Mouse (Mus musculus) small intestine, adult 2 months (tissue): ENCODE results near the gene Lpcat4.

ENCODE experiments used
- CTCF ChIP-seq: fragments of 200-500 bp; IDR thresholded peaks from 2 replicates; pipeline ENCODE4 v1.5.1; 2012; ENCODE audit warnings: low read depth, mild to moderate bottlenecking, control low read depth, inconsistent platforms, low read length, moderate library complexity, mixed read lengths; ENCODE audit not compliant: insufficient replicate concordance, insufficient read length; ENCODE audit errors: extremely low read depth
- POLR2A ChIP-seq: fragments of 200-500 bp; IDR thresholded peaks from 2 replicates; pipeline ENCODE4 v1.6.1; 2012; ENCODE audit warnings: low read depth, mild to moderate bottlenecking, control low read depth, inconsistent platforms, low read length, moderate library complexity

GRCm38 (mm10) chr2:112246193-112246592 is 6.9 kb downstream of the Lpcat4 start:
- TF ChIP-seq CTCF (no peak), POLR2A (no peak)
